Mouse (Mus musculus): ENCODE data around the gene Tmod2. TPM values are rescaled to one million over a fixed set of nuclear protein-coding genes. Genes with fewer than 3 reads are reported as not detected.

Tmod2 gene
- total and polyA plus RNA-seq, 3 experiments: 0.16 to 1.7 (median 0.17) TPM

GRCm38 (mm10) chr9:75546885-75547553 lies 64.1 kb downstream of the Tmod2 start (continued):
- TF ChIP-seq NELFE (IDR thresholded peaks at IDR 0.05; ENCODE audit: low read depth, low read length): no peak; the same call in none of the 2 replicates
- peak; percentile 63; the same call in 1 of the 2 replicates for TF ChIP-seq MAX (IDR thresholded peaks at IDR 0.05; ENCODE audit: low read length)
- TF ChIP-seq GABPA (IDR thresholded peaks at IDR 0.05; ENCODE audit: insufficient replicate concordance, low read depth, low read length): no peak
- TF ChIP-seq MYC (IDR thresholded peaks at IDR 0.05; ENCODE audit: low read depth, low read length): peak; percentile 53; the same call in 1 of the 2 replicates
- TF ChIP-seq NRF1 (IDR thresholded peaks at IDR 0.05; ENCODE audit: low read depth, low read length): no peak
- peak; percentile 81 for TF ChIP-seq POLR2A (IDR thresholded peaks at IDR 0.05; ENCODE audit: low read depth, low read length)
- TF ChIP-seq RAD21 (IDR thresholded peaks at IDR 0.05; ENCODE audit: low read depth, low read length): no peak
- no peak for TF ChIP-seq SMC3 (IDR thresholded peaks at IDR 0.05; ENCODE audit: low read depth, low read length)
- peak; percentile 63 for TF ChIP-seq HCFC1 (IDR thresholded peaks at IDR 0.05; ENCODE audit: low read depth, low read length)

DNA sequence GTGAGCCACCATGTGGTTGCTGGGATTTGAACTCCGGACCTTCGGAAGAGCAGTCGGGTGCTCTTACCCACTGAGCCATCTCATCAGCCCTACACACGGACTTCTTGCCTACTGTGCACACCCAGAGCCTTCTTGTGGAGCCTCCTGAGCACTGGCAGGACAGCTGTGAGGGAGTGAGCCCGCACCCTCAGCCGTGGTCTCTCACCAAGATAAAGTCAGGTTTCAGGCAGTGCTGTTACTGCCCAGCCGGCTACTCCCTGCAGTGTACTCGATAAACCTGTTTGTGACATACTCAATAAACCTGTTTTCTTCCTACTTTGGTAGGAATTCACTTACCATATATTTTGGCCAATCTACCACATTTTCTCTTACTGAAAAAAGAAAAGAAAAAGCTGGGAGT lies 65.6 kb downstream of the Tmod2 start:
- Histone ChIP-seq H3K27me3 (replicated peaks) (no peaks in the 10 kb centered on the region), H3K4me3 (replicated peaks in 1 of 3; ENCODE audit: low read depth in 2 of 3, low read length in 2 of 3, poor library complexity in 1 of 3) (no peak overlapping the region), H3K4me1 (ENCODE audit: control insufficient read depth in 1 of 2, insufficient read depth in 2 of 2) (peaks cover 6 to 74% of the 10 kb centered on the region in 2 experiments), H3K79me2 (replicated peaks; ENCODE audit: control insufficient read depth, extremely low read depth, insufficient read depth, poor library complexity, severe bottlenecking) (peaks cover 42% of the 10 kb centered on the region), H3K36me3 (replicated peaks in 1 of 2; ENCODE audit: control insufficient read depth in 1 of 2, insufficient read depth in 1 of 2, low read length in 1 of 2) (peaks cover 0 to 10% of the 10 kb centered on the region in 2 experiments), H3K27ac (ENCODE audit: insufficient read depth, low read depth) (no peak overlapping the region), H3K4me2 (ENCODE audit: insufficient read depth, low read depth, poor library complexity, severe bottlenecking) (no peak overlapping the region), H3K9me3 (replicated peaks; ENCODE audit: low read length) (peaks cover under 1% of the 10 kb centered on the region), H3K9ac (ENCODE audit: insufficient read depth, low read depth) (no peak overlapping the region)
- in situ Hi-C loops (cut with MboI; ENCODE audit: low pct_ligation_motif_present, low pct_unique_long_range_greater_than_20kb, low sequenced_read_pairs): no loop called here
- dilution Hi-C loops (cut with MboI; ENCODE audit: extremely low pct_ligation_motif_present, extremely low pct_unique_long_range_greater_than_20kb, low sequenced_read_pairs): no loop called here
- DNase-seq (ENCODE audit: extremely low read depth): no peak
- no peak for TF ChIP-seq CHD1 (IDR thresholded peaks at IDR 0.05; ENCODE audit: low read depth, low read length)
- TF ChIP-seq POLR2A (IDR thresholded peaks at IDR 0.05; ENCODE audit: low read depth, low read length): no peak
- TF ChIP-seq SIN3A (IDR thresholded peaks at IDR 0.05; ENCODE audit: low read length): no peak
- TF ChIP-seq IRF4 (IDR thresholded peaks at IDR 0.05; ENCODE audit: low read depth, low read length): no peak
- TF ChIP-seq ZKSCAN1 (IDR thresholded peaks at IDR 0.05; ENCODE audit: borderline replicate concordance, low read depth, low read length): no peak
- no peak for TF ChIP-seq BHLHE40 (IDR thresholded peaks at IDR 0.05; ENCODE audit: low read depth, low read length)
- TF ChIP-seq MEF2A (IDR thresholded peaks at IDR 0.05; ENCODE audit: borderline replicate concordance, low read depth, low read length): no peak
- TF ChIP-seq RAD21 (IDR thresholded peaks at IDR 0.05; ENCODE audit: low read depth, low read length): no peak

DNA sequence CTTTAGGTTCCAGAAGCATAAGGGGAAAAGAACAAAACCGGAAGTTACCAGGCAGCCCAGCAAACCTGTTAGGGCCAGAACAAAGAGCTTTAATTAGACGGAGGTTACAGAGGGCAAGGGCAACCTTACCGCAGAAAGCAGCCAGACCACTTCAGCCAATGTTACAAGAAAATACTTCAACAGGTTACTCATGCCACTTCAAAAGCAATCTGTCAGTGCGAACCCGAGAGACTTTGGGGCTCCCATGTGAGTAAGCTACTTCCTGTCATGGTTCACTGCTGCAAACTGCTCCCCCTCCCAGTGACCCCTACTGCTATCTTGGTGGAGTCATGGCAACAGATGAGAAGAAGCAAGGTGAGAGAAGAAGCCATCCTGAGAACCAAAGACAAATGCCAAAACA lies 69.6 kb downstream of the Tmod2 start:
- Histone ChIP-seq H3K79me2 (replicated peaks; ENCODE audit: control insufficient read depth, extremely low read depth, insufficient read depth, poor library complexity, severe bottlenecking) (peaks cover 26% of the 10 kb centered on the region), H3K27ac (ENCODE audit: insufficient read depth, low read depth) (peak overlapping the region; percentile 43; the same call in 1 of the 2 replicates), H3K27me3 (replicated peaks) (no peaks in the 10 kb centered on the region), H3K36me3 (replicated peaks in 1 of 2; ENCODE audit: control insufficient read depth in 1 of 2, insufficient read depth in 1 of 2, low read length in 1 of 2) (peaks cover 0 to 17% of the 10 kb centered on the region in 2 experiments), H3K4me2 (ENCODE audit: insufficient read depth, low read depth, poor library complexity, severe bottlenecking) (peak overlapping the region; percentile 94), H3K9me3 (replicated peaks; ENCODE audit: low read length) (no peaks in the 10 kb centered on the region), H3K9ac (ENCODE audit: insufficient read depth, low read depth) (peak overlapping the region; percentile 66), H3K4me3 (replicated peaks in 1 of 3; ENCODE audit: low read depth in 2 of 3, low read length in 2 of 3, poor library complexity in 1 of 3) (peak overlapping the region in 1 of 3 experiments; percentile 11), H3K4me1 (ENCODE audit: control insufficient read depth in 1 of 2, insufficient read depth in 2 of 2) (peaks cover 7 to 58% of the 10 kb centered on the region in 2 experiments)
- dilution Hi-C loops (cut with MboI; ENCODE audit: extremely low pct_ligation_motif_present, extremely low pct_unique_long_range_greater_than_20kb, low sequenced_read_pairs): no loop called here
- in situ Hi-C loops (cut with MboI; ENCODE audit: low pct_ligation_motif_present, low pct_unique_long_range_greater_than_20kb, low sequenced_read_pairs): no loop called here
- peak; percentile 52 for DNase-seq (ENCODE audit: extremely low read depth)
- TF ChIP-seq ELF1 (IDR thresholded peaks at IDR 0.05; ENCODE audit: low read depth, low read length): peak; percentile 75
- TF ChIP-seq HCFC1 (IDR thresholded peaks at IDR 0.05; ENCODE audit: low read depth, low read length): peak; percentile 27; the same call in 1 of the 2 replicates
- 0 out of 2 replicates have a peak, but pooled peaks have one; percentile 4 for TF ChIP-seq IRF4 (IDR thresholded peaks at IDR 0.05; ENCODE audit: low read depth, low read length)
- peak; percentile 57; the same call in 1 of the 2 replicates for TF ChIP-seq MEF2A (IDR thresholded peaks at IDR 0.05; ENCODE audit: borderline replicate concordance, low read depth, low read length)
- no peak for TF ChIP-seq JUN (IDR thresholded peaks at IDR 0.05; ENCODE audit: insufficient read depth, low read depth, low read length)
- no peak for TF ChIP-seq MAZ (IDR thresholded peaks at IDR 0.05; ENCODE audit: low read depth, low read length)
- TF ChIP-seq MXI1 (IDR thresholded peaks at IDR 0.05; ENCODE audit: low read depth, low read length): 0 out of 2 replicates have a peak, but pooled peaks have one; percentile 55
- TF ChIP-seq SIN3A (IDR thresholded peaks at IDR 0.05; ENCODE audit: low read length): peak; percentile 56; the same call in 1 of the 2 replicates
- peak; percentile 35; the same call in 1 of the 2 replicates for TF ChIP-seq MAX (IDR thresholded peaks at IDR 0.05; ENCODE audit: low read length)
- peak; percentile 59; the same call in 1 of the 2 replicates for TF ChIP-seq MYC (IDR thresholded peaks at IDR 0.05; ENCODE audit: low read depth, low read length)
